Mouse (Mus musculus): ENCODE measurements around the gene Fam189a1.

The Fam189a1 gene

GRCm38 (mm10) chr7:65156514-65156911, at the start of gene Fam189a1:
TSS of gene Fam189a1 (minus strand) at chr7:65156570.
- peak; percentile 8 for DNase-seq (ENCODE audit: low spot score)

- DNase-seq (ENCODE audit: low spot score) = no peak
Observed at GRCm38 (mm10) chr7:65206021-65206420, 49.7 kb upstream of the Fam189a1 start.

DNA sequence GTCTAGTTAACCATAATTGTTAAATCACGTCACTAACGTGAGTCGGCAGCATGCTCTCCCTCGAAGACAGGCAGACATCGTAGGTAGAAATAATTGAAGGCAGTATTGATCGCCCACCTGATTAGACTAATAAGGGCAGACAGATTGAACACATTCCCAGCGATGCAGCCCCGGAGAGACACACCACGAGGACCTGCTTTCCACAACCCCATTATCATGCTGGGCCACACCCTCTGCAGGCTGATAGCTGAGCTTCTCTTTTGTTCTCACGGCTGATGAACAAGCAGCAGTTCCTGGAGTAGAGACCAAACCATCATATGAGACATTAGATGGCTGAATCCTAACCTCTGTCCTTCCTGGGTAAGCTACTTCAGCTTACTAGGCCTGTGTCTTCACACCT, 46.3 kb upstream of the Fam189a1 start:
- DNase-seq (ENCODE audit: low spot score) = no peak

DNA sequence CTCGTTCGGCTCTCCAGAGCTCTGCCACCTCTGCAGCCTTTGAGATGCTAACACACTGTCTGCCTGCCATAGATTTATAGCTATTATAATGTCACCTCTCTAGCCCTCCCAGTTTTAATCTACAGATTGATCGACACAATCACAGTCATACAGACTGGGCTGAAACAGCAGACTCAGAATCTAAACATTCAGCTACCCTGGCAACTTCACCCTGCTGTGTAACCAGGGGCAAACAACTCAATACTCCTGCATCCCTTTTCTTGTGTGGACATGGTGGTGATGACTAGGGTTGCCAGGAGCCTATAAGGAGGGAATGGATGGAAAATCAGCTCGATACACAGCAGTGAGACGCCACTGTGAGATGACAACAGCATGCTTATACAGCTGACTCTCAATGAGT, 24.3 kb upstream of the Fam189a1 start:
- no peak for DNase-seq (ENCODE audit: low spot score)

DNA sequence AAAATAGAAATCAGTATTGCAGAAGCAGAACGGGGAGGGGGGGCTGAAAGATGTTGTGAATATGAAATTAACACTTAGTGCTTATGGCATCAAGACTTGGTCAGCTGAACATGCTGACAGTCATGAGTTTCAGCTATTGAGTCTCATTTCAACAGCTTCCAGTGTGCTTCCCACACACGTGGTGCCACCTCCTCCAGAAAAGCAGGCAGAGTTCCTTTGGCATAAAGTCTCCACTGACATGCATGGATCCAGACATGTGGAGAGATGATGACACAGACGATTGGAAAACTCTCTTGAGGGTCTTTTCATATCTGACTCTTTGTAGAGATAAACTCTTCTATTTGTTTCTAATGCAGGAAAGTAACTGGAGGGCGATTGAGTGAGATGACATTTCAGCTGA, 14.4 kb upstream of the Fam189a1 start:
- no peak for DNase-seq (ENCODE audit: low spot score)

DNA sequence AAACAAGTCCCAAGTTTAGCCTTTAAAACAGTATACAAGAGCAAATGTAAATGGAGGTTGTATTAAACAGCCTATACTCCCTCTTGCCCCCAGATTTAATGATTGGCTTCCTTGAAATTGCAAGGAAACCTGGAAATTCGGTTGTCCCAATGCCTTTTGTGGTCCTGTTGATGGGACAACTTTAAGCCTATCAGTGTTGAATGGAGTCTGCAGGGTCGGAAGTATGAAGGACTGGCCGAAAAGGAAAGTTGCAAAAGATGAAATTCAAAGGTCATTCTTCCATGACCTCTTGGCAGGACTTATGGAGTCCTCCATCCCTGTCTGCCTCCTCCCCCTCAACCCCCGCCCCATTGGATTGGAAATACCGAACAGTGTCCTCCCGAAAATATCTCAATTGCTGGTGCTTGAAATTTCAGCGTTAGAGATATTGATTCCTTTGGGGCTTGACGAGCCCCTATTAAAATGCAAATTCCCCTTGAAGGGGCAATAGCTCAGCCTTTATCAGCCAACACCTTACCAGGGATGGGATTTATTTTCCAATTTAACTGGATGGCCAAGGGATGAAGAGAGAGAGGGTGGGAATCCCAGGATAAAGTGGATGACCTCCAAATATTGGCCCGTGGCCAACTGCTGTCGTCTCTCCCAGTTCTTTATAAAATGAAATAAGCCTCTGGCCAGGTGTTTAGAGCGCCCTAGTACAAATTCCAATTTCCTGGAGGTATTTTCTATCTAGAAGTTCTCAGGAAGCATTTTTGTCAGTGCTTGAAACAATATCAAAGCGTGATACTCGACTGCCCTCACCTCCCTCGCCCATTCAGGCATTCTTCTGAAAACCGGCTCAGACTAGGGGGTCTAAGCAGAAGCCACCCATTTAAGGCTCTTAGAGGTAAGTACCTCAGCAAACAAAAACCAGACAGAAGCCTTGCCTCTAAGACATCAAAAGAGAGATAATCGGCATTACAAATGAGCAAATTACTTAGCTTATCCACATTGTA, 958 bp upstream of the Fam189a1 start:
- DNase-seq (ENCODE audit: low spot score) = no peak

DNA sequence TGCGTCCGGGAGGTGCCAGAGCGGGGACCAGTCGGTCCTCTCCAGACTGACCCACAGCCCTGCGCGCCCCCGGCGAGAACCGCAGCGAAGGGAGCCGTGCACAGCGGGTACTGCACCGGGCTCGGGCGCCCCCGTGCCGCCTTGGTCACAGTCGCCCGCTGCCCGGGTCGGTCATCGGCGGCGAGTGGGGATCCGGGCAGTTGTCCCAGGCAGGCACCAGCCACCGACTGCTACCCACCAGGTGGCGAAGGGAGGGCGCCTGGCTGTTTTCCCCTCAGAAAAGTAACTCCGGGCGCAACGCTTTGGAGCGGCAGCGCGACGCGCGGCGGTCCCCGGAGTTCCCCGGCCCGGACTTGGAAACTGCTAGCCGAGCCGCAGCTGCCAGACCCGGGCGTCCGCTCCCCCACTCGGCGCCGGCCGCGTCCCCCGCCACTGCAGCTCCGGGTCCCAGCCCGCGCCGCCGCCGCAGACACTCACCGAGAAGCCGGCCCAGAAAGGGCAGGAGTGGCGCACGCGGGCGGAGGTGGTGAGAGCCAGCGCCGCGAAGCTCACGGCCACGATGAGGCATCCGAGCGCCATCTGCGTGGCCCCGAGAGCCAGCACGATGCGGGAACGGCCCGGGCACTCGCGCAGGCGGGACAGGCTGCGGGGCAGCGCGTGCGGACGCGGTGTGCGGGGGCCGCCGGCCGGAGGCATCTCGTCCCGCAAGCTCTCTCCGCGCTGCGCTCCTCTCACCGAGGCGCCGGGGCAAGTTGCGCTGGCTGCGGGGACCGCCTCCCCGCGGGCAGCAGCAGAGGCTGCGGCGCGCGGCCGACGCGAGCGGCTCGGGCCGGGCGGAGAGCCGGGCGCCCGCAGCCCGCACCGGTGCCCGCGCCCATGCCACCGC, 499 bp downstream of the Fam189a1 start:
- DNase-seq (ENCODE audit: low spot score) = peak; percentile 18

- DNase-seq (ENCODE audit: low spot score) = no peak
Observed at GRCm38 (mm10) chr7:65154576-65154975, 1.8 kb downstream of the Fam189a1 start.

GRCm38 (mm10) chr7:65153846-65154245, 2.5 kb downstream of the Fam189a1 start:
- DNase-seq (ENCODE audit: low spot score) = no peak

DNA sequence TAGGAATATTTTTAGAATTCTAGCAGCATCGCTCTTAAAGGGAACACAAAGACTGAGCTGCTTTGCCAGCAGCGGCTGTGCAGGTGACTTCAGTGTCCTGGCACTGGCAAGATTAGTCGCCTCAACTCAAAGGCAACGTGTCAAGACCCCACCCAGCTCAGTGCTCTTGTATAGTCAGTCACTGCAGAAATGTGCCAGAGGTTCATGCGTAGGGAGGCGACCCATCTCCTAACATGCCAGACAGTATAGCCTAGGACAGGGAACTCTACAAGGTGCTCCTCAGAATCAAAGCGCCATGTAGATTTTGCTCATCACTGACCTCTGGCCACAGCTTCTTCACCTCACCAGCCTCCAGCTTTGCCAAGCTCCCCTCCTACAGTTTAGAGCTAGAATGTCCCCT, 4.8 kb downstream of the Fam189a1 start:
- DNase-seq (ENCODE audit: low spot score) = no peak

- DNase-seq (ENCODE audit: low spot score) = no peak
Observed at GRCm38 (mm10) chr7:65149040-65149439, 7.3 kb downstream of the Fam189a1 start.

DNA sequence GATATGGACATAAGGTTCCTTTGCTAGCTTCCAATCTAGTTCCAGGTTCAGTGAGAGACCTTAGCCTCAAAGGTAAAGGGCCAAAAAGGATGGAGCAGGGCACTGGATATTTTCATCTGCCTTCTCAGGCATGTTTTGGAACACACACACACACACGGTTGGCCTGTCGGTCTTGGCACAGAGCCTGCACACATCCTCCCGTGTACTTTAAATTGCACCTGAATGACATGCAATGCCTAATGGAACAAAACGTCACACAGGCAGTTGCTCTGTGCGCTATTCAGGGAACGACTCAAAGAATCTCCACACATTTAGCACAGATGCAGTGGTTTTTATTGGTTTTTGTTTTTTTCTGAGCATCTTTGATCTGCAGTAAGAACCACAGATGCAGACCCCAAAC, 11.5 kb downstream of the Fam189a1 start:
- DNase-seq (ENCODE audit: low spot score) = no peak

GRCm38 (mm10) chr7:65141907-65142698, 14.3 kb downstream of the Fam189a1 start:
- no peak for DNase-seq (ENCODE audit: low spot score)

- DNase-seq (ENCODE audit: low spot score) = no peak
Observed at GRCm38 (mm10) chr7:65140832-65141231, 15.5 kb downstream of the Fam189a1 start.

- DNase-seq (ENCODE audit: low spot score) = no peak
Observed at GRCm38 (mm10) chr7:65140099-65140498, 16.3 kb downstream of the Fam189a1 start.

DNA sequence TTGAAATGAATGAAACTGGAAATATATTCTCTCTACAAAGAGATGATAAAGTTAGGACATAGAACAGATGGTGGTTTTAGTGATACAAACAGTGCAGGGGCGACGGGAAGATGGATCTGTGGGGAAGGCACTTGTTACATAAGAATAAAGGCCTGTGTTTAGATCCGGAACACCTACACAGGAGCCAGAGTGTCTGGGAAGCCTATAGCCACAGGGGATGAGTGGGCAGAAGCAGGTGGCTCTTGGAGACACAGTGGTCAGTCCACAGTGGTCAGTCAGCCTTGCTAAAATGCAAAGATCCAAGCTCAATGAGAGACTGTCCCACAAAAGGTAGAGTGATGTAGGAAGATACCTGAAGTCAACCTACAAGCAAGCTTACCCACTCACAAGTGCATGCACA, 32.6 kb downstream of the Fam189a1 start:
- DNase-seq (ENCODE audit: low spot score) = no peak

DNA sequence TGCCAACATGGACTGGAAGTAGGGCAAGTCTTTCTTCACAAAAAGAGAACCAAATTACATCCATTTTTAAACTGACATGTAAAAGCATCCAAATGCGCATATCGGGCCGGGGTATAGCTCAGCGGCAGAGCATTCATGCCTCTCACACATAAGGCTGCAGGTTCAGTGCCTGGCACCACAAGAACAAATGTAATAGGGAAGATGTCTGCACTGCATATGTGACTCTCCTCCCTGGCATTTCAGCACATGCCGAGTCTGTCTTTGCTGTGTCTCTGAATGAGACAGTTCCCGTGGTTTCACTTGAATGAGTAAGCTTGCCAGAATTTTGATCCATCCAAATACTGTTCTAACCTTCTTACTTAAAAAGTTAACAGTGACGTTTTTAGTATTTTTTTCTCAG, 39.5 kb downstream of the Fam189a1 start:
- no peak for DNase-seq (ENCODE audit: low spot score)

DNA sequence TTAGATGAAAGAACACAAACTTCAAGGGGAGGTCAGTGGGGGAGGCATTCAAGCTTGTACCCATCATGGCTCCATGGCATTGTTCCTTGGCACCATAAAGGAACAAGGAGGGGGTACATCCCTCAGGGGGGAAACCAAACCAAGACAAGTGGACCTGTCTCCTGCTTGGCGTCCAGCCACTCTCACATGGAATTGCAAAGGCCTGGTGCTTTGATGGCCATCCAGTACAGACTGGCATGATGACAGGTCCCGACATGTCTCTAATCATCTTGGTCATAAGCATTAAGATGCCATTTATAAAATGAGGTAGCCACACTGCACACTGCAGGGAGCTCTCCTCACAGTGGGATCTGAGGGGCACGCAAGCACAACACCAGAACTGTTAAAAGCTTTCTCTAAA, 41.0 kb downstream of the Fam189a1 start:
- DNase-seq (ENCODE audit: low spot score) = no peak

GRCm38 (mm10) chr7:65111664-65112063, 44.7 kb downstream of the Fam189a1 start:
- DNase-seq (ENCODE audit: low spot score) = no peak

DNA sequence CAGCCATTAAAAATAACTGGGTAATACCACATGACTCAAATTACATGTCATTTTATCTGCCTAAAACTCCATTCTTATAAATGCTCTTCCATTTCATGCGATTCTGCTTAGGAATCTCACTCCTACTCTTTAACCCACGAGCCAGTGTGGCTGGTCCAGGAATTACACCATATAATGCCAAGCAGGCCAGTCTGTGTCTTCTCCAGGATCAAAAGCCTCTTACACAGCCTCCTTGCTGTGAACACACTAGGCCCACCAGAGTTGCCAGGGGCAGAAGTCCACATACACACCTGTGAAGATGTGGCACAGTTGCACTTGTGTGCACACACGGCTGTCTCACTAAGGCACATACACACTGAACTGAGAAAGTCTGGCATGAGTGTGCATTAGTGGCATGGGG, 50.8 kb downstream of the Fam189a1 start:
- no peak for DNase-seq (ENCODE audit: low spot score)

- no peak for DNase-seq (ENCODE audit: low spot score)
Observed at GRCm38 (mm10) chr7:65105097-65105467, 51.3 kb downstream of the Fam189a1 start.

Data from ovary, postnatal 14 days (tissue).